Mouse (Mus musculus): ENCODE data around the gene Plekhm2. TPM values are rescaled to one million over a fixed set of nuclear protein-coding genes. Genes with fewer than 3 reads are reported as not detected.

Plekhm2 gene
- total RNA-seq, 2 experiments from 2014 or later = 94.1 to 109 TPM

- DNase-seq (ENCODE audit: low spot score) = no peak
- intact Hi-C loops (cut with DNase I) = no loop called here
These were observed 73.2 kb downstream of the Plekhm2 start for GRCm38 (mm10) chr4:141591547-141591946.

- intact Hi-C loops (cut with DNase I) = no loop called here
These were observed 80.8 kb downstream of the Plekhm2 start for GRCm38 (mm10) chr4:141583919-141584318.

GRCm38 (mm10) chr4:141581051-141581450, 83.6 kb downstream of the Plekhm2 start:
- no peak for DNase-seq (ENCODE audit: low spot score)
- intact Hi-C loops (cut with DNase I) = no loop called here

More at GRCm38 (mm10) chr4:141583919-141584318, 80.8 kb downstream of the Plekhm2 start:
- DNase-seq (ENCODE audit: low spot score) = no peak

GRCm38 (mm10) chr4:141578833-141579232, 85.9 kb downstream of the Plekhm2 start:
- no peak for DNase-seq (ENCODE audit: low spot score)
- intact Hi-C loops (cut with DNase I) = loop anchor here (5.0 to 10.0 kb wide), 2 partner anchors 92 to 304 kb away; no protein-coding TSS in a partner anchor

- intact Hi-C loops (cut with DNase I) = loop anchor here (5.0 to 10.0 kb wide), 2 partner anchors 90 to 302 kb away; no protein-coding TSS in a partner anchor
- DNase-seq (ENCODE audit: low spot score) = no peak
These were observed 87.8 kb downstream of the Plekhm2 start for GRCm38 (mm10) chr4:141576877-141577276.

GRCm38 (mm10) chr4:141576404-141576803, 88.3 kb downstream of the Plekhm2 start:
- intact Hi-C loops (cut with DNase I) = loop anchor here (5.0 to 10.0 kb wide), 2 partner anchors 89 to 302 kb away; no protein-coding TSS in a partner anchor
- DNase-seq (ENCODE audit: low spot score) = no peak

Other genes starting within 250 kb of the Plekhm2 start
- gene Clcnkb, start 248.9 kb downstream of the Plekhm2 start, total RNA-seq (2021) = 1 to 10 TPM in 1 of 2 experiments, under 1 TPM in 1; 0.60 to 1.5 TPM
- gene Hspb7, start 244.1 kb downstream of the Plekhm2 start, total RNA-seq (2021) = 1,000 to 10,000 TPM; 1,043 to 1,140 TPM
- gene Srarp, start 228.8 kb downstream of the Plekhm2 start, total RNA-seq (2021) = 1 to 10 TPM in 1 of 2 experiments, under 1 TPM in 1; 0.50 to 1.5 TPM
- 10 to 100 TPM; 22.7 to 23.5 TPM for gene Zbtb17, start 220.2 kb downstream of the Plekhm2 start, total RNA-seq (2021)
- 10 to 100 TPM; 27.3 to 29.7 TPM for gene Spen, start 126.3 kb downstream of the Plekhm2 start, total RNA-seq (2021)
- gene Fblim1, start 58.8 kb downstream of the Plekhm2 start, total RNA-seq (2021) = 100 to 1,000 TPM; 298 to 316 TPM
- gene Tmem82, start 46.3 kb downstream of the Plekhm2 start, total RNA-seq (2021) = 10 to 100 TPM; 21.2 to 28.9 TPM
- gene Slc25a34, start 41.1 kb downstream of the Plekhm2 start, total RNA-seq (2021) = 100 to 1,000 TPM; 105 to 117 TPM
- gene Rsc1a1, start 20.7 kb upstream of the Plekhm2 start, total RNA-seq (2021) = not detected
- gene Ddi2, start 58.5 kb upstream of the Plekhm2 start, total RNA-seq (2021) = 10 to 100 TPM; 28.4 to 34.4 TPM
- under 1 TPM; 0.36 to 0.56 TPM for gene Agmat, start 81.8 kb upstream of the Plekhm2 start, total RNA-seq (2021)
- gene Dnajc16, start 126.0 kb upstream of the Plekhm2 start, total RNA-seq (2021) = 10 to 100 TPM; 17.7 to 22.9 TPM
- gene Casp9, start 128.7 kb upstream of the Plekhm2 start, total RNA-seq (2021) = 1 to 10 TPM; 7.9 to 8.6 TPM
- not detected for gene Cela2a, start 161.3 kb upstream of the Plekhm2 start, total RNA-seq (2021)
- not detected for gene Ctrc, start 181.5 kb upstream of the Plekhm2 start, total RNA-seq (2021)
- 10 to 100 TPM; 16.4 to 21.6 TPM for gene Efhd2, start 210.0 kb upstream of the Plekhm2 start, total RNA-seq (2021)

Data from heart, postnatal 25 days (tissue).